ENCODE assay signal across 23 mouse cellular contexts in the genomic region with DNA sequence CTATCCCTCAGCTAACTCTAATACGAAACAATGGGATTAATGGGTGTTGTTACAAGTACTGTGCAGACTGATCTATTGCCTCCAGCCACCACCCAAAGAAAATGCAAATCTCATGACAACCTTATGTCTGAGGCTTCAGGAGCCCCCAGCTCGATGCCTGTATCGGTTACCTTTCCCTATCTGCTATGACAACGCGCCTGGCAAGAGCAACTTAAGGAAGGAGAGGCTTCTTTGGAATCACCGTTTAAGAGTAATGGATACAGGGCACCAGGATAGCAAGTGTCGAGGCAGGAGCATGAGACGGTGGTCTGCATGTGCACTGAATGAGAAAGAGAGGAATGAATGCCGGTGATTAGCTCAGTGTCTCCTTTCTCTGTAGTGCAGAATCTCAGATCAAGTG. TPM values are rescaled to one million over a fixed set of nuclear protein-coding genes. Genes with fewer than 3 reads are reported as not detected.
DNase-seq lines count a peak whose midpoint lies in the region; ATAC-seq and TF ChIP-seq lines count a peak whose summit lies in the region.
"Had no signal": no experiment of that assay in that cellular context is flagged by ENCODE, and none has a peak within 500 bp of the region (broad histone marks: within the 10 kb centered on the region; RNA-seq: fewer than 3 reads in every experiment).

No protein-coding gene starts in this region.

- no peak for TF ChIP-seq CTCF in heart, adult 2 months (IDR thresholded peaks at IDR 0.05)

- H3K9ac ChIP-seq in forebrain, embryonic 11.5 days (ENCODE audit: low read length): no peak overlapping the region
- no peak overlapping the region for H3K9ac ChIP-seq in forebrain, embryonic 14.5 days (ENCODE audit: low read length)
- no peak overlapping the region for H3K9ac ChIP-seq in heart, adult 2 months (ENCODE audit: low read depth, low read length)

- H3K27me3 ChIP-seq in forebrain, embryonic 11.5 days (ENCODE audit: control insufficient read depth, insufficient read depth, low read length): no peaks in the 10 kb centered on the region
- no peaks in the 10 kb centered on the region for H3K27me3 ChIP-seq in forebrain, embryonic 14.5 days (replicated peaks; ENCODE audit: control insufficient read depth, insufficient read depth, low read length)
- peaks cover 8% of the 10 kb centered on the region; the same call in 1 of the 2 replicates for H3K27me3 ChIP-seq in heart, embryonic 10.5 days (ENCODE audit: insufficient read depth, poor library complexity, severe bottlenecking)
- no peaks in the 10 kb centered on the region; the same call in 1 of the 2 replicates for H3K27me3 ChIP-seq in heart, adult 2 months (ENCODE audit: control insufficient read depth, insufficient read depth, low read length)
- no peaks in the 10 kb centered on the region for H3K27me3 ChIP-seq in embryonic facial prominence, embryonic 10.5 days (replicated peaks; ENCODE audit: low read depth, poor library complexity, severe bottlenecking)
- H3K27me3 ChIP-seq: CH12.LX had no signal

- ATAC-seq in forebrain, embryonic 11.5 days (replicated peaks; ENCODE audit: low FRiP score): no peak
- no peak for ATAC-seq in forebrain, embryonic 14.5 days
- ATAC-seq: activated CD4-positive, CD25-positive, alpha-beta regulatory T cell, adult 4 months; CD4-positive, CD25-positive, alpha-beta regulatory T cell, adult 4 months; Patski had no signal

- H3K79me2 ChIP-seq in heart, adult 2 months (replicated peaks; ENCODE audit: control insufficient read depth, insufficient read depth, low read length): no peaks in the 10 kb centered on the region

- H3K4me2 ChIP-seq in forebrain, embryonic 11.5 days (ENCODE audit: low read depth, low read length, severe bottlenecking): no peak overlapping the region
- no peak overlapping the region for H3K4me2 ChIP-seq in forebrain, embryonic 14.5 days (ENCODE audit: low read length)

- no peak overlapping the region for H3K27ac ChIP-seq in forebrain, embryonic 11.5 days (ENCODE audit: low read depth, low read length)
- H3K27ac ChIP-seq in forebrain, embryonic 14.5 days (ENCODE audit: low read depth, low read length): no peak overlapping the region
- H3K27ac ChIP-seq in heart, embryonic 10.5 days: no peak overlapping the region
- no peak overlapping the region for H3K27ac ChIP-seq in heart, adult 2 months
- H3K27ac ChIP-seq in embryonic facial prominence, embryonic 10.5 days (replicated peaks): no peak overlapping the region

- intact Hi-C loops in heart, postnatal 25 days (cut with DNase I): no loop called here
- intact Hi-C loops in heart, adult 2 months (cut with DNase I): no loop called here

- no peak for TF ChIP-seq EP300 in heart, adult 2 months (IDR thresholded peaks at IDR 0.05; ENCODE audit: insufficient read depth, low read depth, low read length)

- no peaks in the 10 kb centered on the region for H3K36me3 ChIP-seq in forebrain, embryonic 11.5 days (ENCODE audit: control insufficient read depth, insufficient read depth, low read length)
- H3K36me3 ChIP-seq in forebrain, embryonic 14.5 days (ENCODE audit: control insufficient read depth, insufficient read depth, low read length): no peaks in the 10 kb centered on the region
- H3K36me3 ChIP-seq in heart, embryonic 10.5 days: no peaks in the 10 kb centered on the region
- H3K36me3 ChIP-seq in heart, adult 2 months (ENCODE audit: control insufficient read depth, insufficient read depth, low read length): no peaks in the 10 kb centered on the region
- no peaks in the 10 kb centered on the region for H3K36me3 ChIP-seq in embryonic facial prominence, embryonic 10.5 days (replicated peaks)
- H3K36me3 ChIP-seq: G1E had no signal

- H3K4me3 ChIP-seq in forebrain, embryonic 11.5 days (ENCODE audit: low read depth, low read length): no peak overlapping the region
- H3K4me3 ChIP-seq in forebrain, embryonic 14.5 days (ENCODE audit: low read depth, low read length): no peak overlapping the region
- no peak overlapping the region for H3K4me3 ChIP-seq in heart, embryonic 10.5 days
- H3K4me3 ChIP-seq in heart, adult 2 months: no peak overlapping the region
- no peak overlapping the region for H3K4me3 ChIP-seq in embryonic facial prominence, embryonic 10.5 days

- no peaks in the 10 kb centered on the region for H3K9me3 ChIP-seq in forebrain, embryonic 11.5 days (ENCODE audit: control insufficient read depth, low read length)
- no peaks in the 10 kb centered on the region; the same call in 1 of the 2 replicates for H3K9me3 ChIP-seq in forebrain, embryonic 14.5 days (replicated peaks; ENCODE audit: control insufficient read depth, low read length)
- H3K9me3 ChIP-seq in heart, embryonic 10.5 days: peaks cover 3% of the 10 kb centered on the region; the same call in 1 of the 2 replicates
- no peaks in the 10 kb centered on the region for H3K9me3 ChIP-seq in embryonic facial prominence, embryonic 10.5 days

- WGBS in forebrain, embryonic 11.5 days: 92% methylated on average over 9 of the region's 9 CpGs
- WGBS in forebrain, embryonic 14.5 days: 90% methylated on average over 9 of the region's 9 CpGs
- 86% methylated on average over 9 of the region's 9 CpGs for WGBS in heart, embryonic 10.5 days
- WGBS in heart, adult 2 months: 92% methylated on average over 9 of the region's 9 CpGs
- 93% methylated on average over 9 of the region's 9 CpGs for WGBS in embryonic facial prominence, embryonic 10.5 days

- H3K4me1 ChIP-seq in forebrain, embryonic 11.5 days (replicated peaks; ENCODE audit: control insufficient read depth, insufficient read depth, low read length): 0 out of 2 replicates have a peak, but pooled peaks cover 4% of the 10 kb centered on the region
- no peaks in the 10 kb centered on the region for H3K4me1 ChIP-seq in forebrain, embryonic 14.5 days (ENCODE audit: control insufficient read depth, insufficient read depth, low read length)
- H3K4me1 ChIP-seq in heart, embryonic 10.5 days: peaks cover 5% of the 10 kb centered on the region; the same call in 1 of the 2 replicates
- no peaks in the 10 kb centered on the region for H3K4me1 ChIP-seq in heart, adult 2 months (ENCODE audit: control insufficient read depth, insufficient read depth, low read length)
- H3K4me1 ChIP-seq in embryonic facial prominence, embryonic 10.5 days: peaks cover 6% of the 10 kb centered on the region

- peak; percentile 6 for DNase-seq in forebrain, embryonic 11.5 days (ENCODE audit: low spot score)
- no peak for DNase-seq in forebrain, embryonic 14.5 days (ENCODE audit: low spot score)
- DNase-seq in heart, adult 11 months: peak; percentile 64
- DNase-seq in heart, postnatal 25 days (ENCODE audit: low spot score): no peak
- DNase-seq in heart, embryonic 10.5 days (ENCODE audit: low spot score): peak; percentile 70
- DNase-seq in heart, adult 2 months: no peak
- DNase-seq in embryonic facial prominence, embryonic 10.5 days (ENCODE audit: low spot score): peak; percentile 3
- DNase-seq in natural killer cell, adult 2 months (ENCODE audit: low spot score in 2 of 2): no peak
- DNase-seq: adrenal gland, adult 2 months; adrenal gland, adult 8-10 months; adrenal gland, postnatal 10 days; adrenal gland, postnatal 14 days; adrenal gland, postnatal 25 days; adrenal gland, postnatal 36 days; B cell, adult 2 months; cerebellum, adult 11 months; cerebellum, adult 11-12 months had no signal

- no peak for TF ChIP-seq POLR2A in heart, adult 2 months (IDR thresholded peaks at IDR 0.05; ENCODE audit: insufficient read depth, low read depth, low read length)

RNA-seq across cellular contexts. Expression of a gene that starts 32.3 kb away (rescaled TPM):
- 19.8 and 19.9 TPM in 2 replicates for polyA plus RNA-seq in forebrain, embryonic 11.5 days (2014; fragmentation: Nextera tagmentation; extraction: Ambion mirVana)
- 27.8 and 32.5 TPM in 2 replicates for polyA plus RNA-seq in forebrain, embryonic 14.5 days (2014; fragmentation: Nextera tagmentation; extraction: Ambion mirVana)
- total RNA-seq in heart, postnatal 25 days (2021): 10 to 100 TPM; 19.5 to 21.0 TPM
- polyA plus RNA-seq in heart, embryonic 10.5 days (2016; fragmentation: Nextera tagmentation; extraction: Ambion mirVana): 0.52 and 1.3 TPM in 2 replicates
- total RNA-seq in heart, adult 2 months (2021): 10 to 100 TPM; 21.2 to 23.3 TPM
- polyA plus RNA-seq in heart, adult 2 months (2012; rRNA removed): 2.8 and 3.1 TPM in 2 replicates
- polyA plus RNA-seq in embryonic facial prominence, embryonic 10.5 days (2016; fragmentation: Nextera tagmentation; extraction: Ambion mirVana): 4.7 and 6.1 TPM in 2 replicates
- total RNA-seq: CH12.LX, MEL had no signal
- polyA plus RNA-seq: activated CD4-positive, CD25-positive, alpha-beta regulatory T cell, adult 4 months; CD4-positive, CD25-positive, alpha-beta regulatory T cell, adult 4 months; G1E had no signal

Comparison
In these comparisons a context has a peak if more than half of its experiments do, and no peak if none do; other contexts are left out.
1. DNase-seq: peak in forebrain, embryonic 11.5 days (single experiment), heart, adult 11 months (single experiment), heart, embryonic 10.5 days (single experiment) and embryonic facial prominence, embryonic 10.5 days (single experiment); none in forebrain, embryonic 14.5 days (single experiment), heart, postnatal 25 days (single experiment), heart, adult 2 months (0 of 2) and natural killer cell, adult 2 months (0 of 2).